Mouse (Mus musculus) heart, adult 9 months (tissue): ENCODE measurements around the gene Gm8797.
"Not testable (repeated sequence)": the region's sequence is repeated elsewhere in the genome, so short reads cannot be mapped to it uniquely, and the experiment has no call there.

Experiments
- DNase-seq, 2 experiments: peaks; one replicate each; pipeline ENCODE4 v3.0.0; 2022; ENCODE audit warnings: low spot score in 2 of 2

Gene Gm8797

GRCm38 (mm10) chr3:5750506-5750905 is at the start of gene Gm8797:
TSS of gene Gm8797 (plus strand) at chr3:5750806.
- DNase-seq, result not testable (repeated sequence)

- no peak for DNase-seq
Measured at GRCm38 (mm10) chr3:5714481-5714880, 36.1 kb upstream of the Gm8797 start.

- DNase-seq, result no peak
Measured at GRCm38 (mm10) chr3:5732931-5733330, 17.7 kb upstream of the Gm8797 start.

- DNase-seq, result no peak
Measured at GRCm38 (mm10) chr3:5754763-5755478, 4.3 kb downstream of the Gm8797 start.

GRCm38 (mm10) chr3:5766256-5766655 is 15.7 kb downstream of the Gm8797 start:
- no peak for DNase-seq

- no peak for DNase-seq
Measured at GRCm38 (mm10) chr3:5776894-5777293, 26.3 kb downstream of the Gm8797 start.
